Mouse (Mus musculus): ENCODE data around the gene Galnt10.

Gene Galnt10

GRCm38 (mm10) chr11:57643691-57644090 is 1.6 kb upstream of the Galnt10 start:
- no peak for DNase-seq

GRCm38 (mm10) chr11:57644245-57645017 is 811 bp upstream of the Galnt10 start:
- no peak for DNase-seq

- no peak for DNase-seq
These were observed 605 bp downstream of the Galnt10 start for GRCm38 (mm10) chr11:57645847-57646246.

- DNase-seq: no peak
These were observed 1.2 kb downstream of the Galnt10 start for GRCm38 (mm10) chr11:57646416-57646815.

GRCm38 (mm10) chr11:57646940-57647339 is 1.7 kb downstream of the Galnt10 start:
- no peak for DNase-seq

- DNase-seq: no peak
These were observed 2.2 kb downstream of the Galnt10 start for GRCm38 (mm10) chr11:57647446-57647845.

GRCm38 (mm10) chr11:57648196-57648800 is 3.1 kb downstream of the Galnt10 start:
- DNase-seq: no peak

- DNase-seq: no peak
These were observed 4.0 kb downstream of the Galnt10 start for GRCm38 (mm10) chr11:57649269-57649668.

- DNase-seq: no peak
These were observed 4.4 kb downstream of the Galnt10 start for GRCm38 (mm10) chr11:57649671-57650070.

- DNase-seq: no peak
These were observed 5.6 kb downstream of the Galnt10 start for GRCm38 (mm10) chr11:57650867-57651266.

- DNase-seq: no peak
These were observed 6.1 kb downstream of the Galnt10 start for GRCm38 (mm10) chr11:57651281-57651810.

- DNase-seq: no peak
These were observed 7.1 kb downstream of the Galnt10 start for GRCm38 (mm10) chr11:57652206-57652922.

- no peak for DNase-seq
These were observed 7.8 kb downstream of the Galnt10 start for GRCm38 (mm10) chr11:57652923-57653660.

GRCm38 (mm10) chr11:57653796-57654195 is 8.6 kb downstream of the Galnt10 start:
- DNase-seq: no peak

GRCm38 (mm10) chr11:57654386-57654785 is 9.1 kb downstream of the Galnt10 start:
- no peak for DNase-seq

- no peak for DNase-seq
These were observed 9.7 kb downstream of the Galnt10 start for GRCm38 (mm10) chr11:57654977-57655397.

- DNase-seq: no peak
These were observed 10.6 kb downstream of the Galnt10 start for GRCm38 (mm10) chr11:57655669-57656325.

- no peak for DNase-seq
These were observed 11.5 kb downstream of the Galnt10 start for GRCm38 (mm10) chr11:57656602-57657275.

GRCm38 (mm10) chr11:57657370-57658072 is 12.3 kb downstream of the Galnt10 start:
- DNase-seq: no peak

- no peak for DNase-seq
These were observed 13.0 kb downstream of the Galnt10 start for GRCm38 (mm10) chr11:57658214-57658613.

- no peak for DNase-seq
These were observed 13.5 kb downstream of the Galnt10 start for GRCm38 (mm10) chr11:57658751-57659150.

All from kidney, adult 18-20 months (tissue).